Mouse (Mus musculus) right cerebral cortex, postnatal 36 days (tissue): Measurements from ENCODE around the gene Gstm3.
"Not testable (repeated sequence)": the region's sequence is repeated elsewhere in the genome, so short reads cannot be mapped to it uniquely, and the experiment has no call there.

Source experiments
- DNase-seq, 2 experiments: peaks; one replicate each; pipeline ENCODE4 v3.0.0; 2022; ENCODE audit warnings: low spot score in 2 of 2, mixed read lengths in 1 of 2

The Gstm3 gene

DNA sequence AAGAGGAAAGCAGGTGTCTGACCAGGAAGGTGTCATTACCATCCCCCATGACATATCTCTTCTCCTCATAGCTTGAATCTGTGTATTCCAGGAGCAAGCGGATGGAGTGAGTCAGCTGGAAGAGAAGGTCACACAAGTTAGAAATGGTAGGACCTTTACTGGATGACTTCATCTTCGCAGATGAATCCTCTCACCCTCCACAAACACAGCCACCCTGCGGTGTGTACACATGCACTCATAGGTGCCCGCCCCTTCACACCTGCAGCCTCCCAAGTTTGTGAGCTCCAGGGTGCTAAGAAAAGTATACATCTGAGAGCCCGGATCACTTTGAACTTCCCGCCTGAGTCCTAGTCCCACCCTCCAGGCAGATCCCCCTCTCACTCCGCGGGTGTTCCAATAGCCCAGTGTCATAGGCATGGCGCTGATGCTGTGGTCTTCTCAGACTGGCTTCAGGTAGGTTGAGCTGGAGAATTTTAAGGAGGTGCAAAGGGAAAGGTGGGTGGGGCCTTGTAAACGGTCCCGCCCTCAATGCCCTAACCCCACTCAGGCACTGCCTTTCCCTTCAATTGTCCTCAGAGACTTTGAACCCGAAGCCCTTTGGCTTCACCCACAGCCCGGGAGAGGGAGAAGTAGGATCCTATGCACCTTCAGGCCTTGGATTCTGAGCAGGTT lies at the start of gene Gstm3:
Gene Gstm3 (minus strand): TSS at position 560 of the 672 bp plus-strand sequence.
- DNase-seq: no peak

DNA sequence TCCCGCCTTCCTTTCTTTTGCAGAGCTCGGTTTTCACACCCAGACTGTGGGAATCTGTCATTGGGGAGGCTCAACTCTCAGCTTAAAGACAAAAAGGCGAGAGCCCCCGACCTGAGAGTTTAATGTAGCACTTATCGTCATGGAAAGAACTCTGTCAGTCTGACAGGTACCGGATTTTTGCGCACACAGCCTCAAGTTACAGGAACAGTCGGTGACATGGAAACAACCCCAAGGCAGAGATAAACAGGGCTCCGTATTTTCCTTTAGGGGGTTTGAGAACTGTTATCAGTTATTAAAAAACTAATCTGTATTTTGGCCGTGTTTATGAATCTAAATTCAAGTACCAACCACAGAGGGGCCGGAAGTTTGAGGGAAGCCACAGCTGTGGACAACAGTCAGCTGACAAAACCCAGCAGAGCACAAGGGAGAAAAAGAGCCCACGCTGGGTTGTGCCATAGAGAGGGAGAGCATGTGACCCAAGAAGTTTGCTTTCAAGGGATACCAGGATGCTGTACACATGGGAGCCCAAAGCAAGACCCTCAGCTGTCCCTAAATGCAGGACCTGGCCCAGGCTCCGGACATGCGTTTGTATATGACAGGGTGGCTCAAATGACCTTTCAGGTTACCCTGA lies 49.2 kb upstream of the Gstm3 start:
- no peak for DNase-seq

DNA sequence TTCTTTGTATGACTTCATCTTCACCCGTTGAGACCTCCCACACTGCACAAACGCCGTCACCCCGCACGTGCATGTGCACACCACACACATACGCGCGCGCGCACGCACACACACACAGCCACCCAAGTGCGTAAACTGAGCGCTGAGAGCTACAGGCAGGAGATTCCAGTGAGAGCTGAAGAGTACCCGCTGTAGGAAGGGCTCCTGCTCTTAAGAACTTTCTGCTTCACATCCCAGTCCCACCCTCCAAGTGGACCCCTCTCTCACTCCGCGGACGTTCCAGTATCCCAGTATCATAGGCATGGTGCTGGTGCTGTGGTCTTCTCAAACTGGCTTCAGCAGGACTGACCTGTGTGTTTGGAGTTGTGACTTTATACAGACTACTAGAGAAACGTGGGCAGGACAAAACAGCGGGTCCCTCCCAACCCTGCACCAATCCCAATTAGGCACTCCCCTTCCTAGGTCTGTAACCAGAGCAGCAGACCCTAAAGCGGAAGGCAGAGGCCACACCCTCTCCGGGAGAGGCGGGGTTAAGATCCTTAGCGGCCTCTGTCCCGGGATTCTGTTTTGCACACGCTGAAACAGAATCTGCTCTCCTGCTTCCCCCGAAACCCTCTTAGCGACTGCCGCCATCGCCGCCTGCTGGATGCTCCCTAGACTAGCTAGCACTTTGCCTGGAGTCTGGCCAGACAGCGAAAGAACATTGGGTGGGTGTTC lies 48.5 kb upstream of the Gstm3 start, which contains the start of gene Gstm1:
Gene Gstm1 (minus strand): TSS at position 501 of the 717 bp plus-strand sequence.
- DNase-seq: peak; percentile 87 to 90

DNA sequence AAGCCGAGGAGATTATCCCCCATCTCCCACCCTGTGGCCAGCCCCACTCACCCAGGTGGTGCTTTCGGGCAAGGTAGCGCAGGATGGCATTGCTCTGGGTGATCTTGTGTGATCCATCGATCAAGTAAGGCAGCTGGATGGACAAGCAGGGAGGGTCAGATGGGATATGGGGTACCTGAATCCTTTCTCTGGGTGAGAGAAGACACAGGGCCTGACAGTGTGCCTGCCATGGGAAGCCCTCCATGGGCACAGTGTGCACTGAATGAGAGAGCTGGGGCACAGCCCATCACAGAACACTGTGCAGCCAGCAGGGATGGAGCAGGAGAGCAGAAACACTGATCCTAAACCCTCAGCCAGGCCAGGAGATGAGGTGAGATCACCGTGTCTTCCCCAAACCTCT lies 47.4 kb upstream of the Gstm3 start:
- DNase-seq: not testable (repeated sequence)

DNA sequence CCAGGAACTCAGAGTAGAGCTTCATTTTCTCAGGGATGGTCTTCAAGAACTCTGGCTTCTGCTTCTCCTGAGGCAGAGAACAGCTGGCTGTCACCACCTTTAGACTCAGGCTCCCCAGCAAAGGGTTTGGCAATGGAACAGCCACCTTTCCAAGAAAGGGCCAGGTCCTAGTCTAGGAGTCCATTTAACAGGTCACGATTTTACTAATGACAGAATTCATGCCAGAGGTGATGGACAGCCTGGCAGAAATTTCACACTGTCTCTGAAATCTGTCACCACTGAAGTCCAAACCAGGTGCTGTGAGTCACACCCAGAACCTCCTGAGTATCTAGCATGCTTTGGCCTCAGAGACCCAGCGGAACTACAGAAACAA lies 45.9 kb upstream of the Gstm3 start:
- no peak for DNase-seq

DNA sequence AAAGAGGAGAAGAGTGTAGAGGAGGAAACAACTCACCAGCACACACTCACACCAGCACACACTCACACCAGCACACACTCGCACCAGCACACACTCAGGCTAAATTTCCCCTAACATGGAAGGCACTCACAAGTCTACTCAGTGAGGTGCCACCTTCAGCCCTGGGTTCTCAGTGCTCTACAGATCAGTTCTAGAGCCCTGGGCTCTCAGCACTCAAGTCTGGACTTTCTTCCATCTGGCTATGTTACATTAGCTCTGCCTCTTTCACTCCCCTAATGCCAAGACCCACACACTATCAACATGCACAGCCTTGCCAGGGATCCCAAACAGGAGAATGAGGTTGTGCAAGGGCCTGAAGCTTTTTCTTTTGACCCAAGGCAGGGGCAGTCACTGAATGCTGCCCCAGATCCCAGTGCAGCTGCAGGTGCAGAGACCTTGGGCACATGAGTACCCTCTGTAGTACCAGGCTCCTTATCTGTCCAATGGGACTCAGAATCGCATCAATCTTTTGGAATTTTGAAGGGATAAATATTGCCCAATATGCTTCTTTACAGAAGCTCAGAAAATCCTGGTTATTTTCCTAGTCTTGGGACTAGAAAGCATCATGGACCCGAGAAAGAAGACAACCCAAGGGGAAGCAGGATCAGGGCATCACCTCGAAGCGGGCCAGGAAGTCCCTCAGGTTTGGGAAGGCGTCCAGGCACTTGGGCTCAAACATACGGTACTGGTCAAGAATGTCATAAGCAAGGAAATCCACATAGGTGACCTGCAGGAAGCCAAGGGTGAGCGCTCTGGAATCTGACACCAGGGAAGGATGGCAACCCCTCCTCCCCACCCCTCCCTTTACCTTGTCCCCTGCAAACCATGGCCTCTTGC lies 45.3 kb upstream of the Gstm3 start:
- DNase-seq: no peak

DNA sequence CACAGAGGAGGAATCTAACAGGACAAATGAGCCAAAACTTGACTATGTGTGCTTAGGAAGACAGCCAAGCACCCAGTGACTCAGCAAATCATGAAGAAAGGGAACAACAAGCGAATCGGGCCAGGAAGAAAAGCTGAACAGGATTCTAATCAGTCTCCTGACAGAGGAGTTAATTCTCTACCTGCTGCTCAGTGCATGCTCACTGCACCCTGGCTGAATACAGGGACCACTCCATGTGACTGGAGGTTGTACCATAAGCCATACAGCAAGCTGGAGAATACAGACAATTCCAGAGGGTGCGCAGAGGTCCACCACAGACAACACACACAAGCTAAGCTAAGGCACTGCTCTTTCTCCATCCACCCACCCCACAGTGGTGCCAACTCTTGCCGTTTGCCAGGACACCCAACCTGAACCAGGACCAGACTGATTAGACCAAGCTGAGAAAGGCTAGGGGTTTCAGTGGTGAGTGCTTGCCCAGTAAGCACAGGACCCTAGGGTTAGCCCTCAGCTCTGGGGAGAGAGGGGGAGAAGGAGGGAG lies 44.3 kb upstream of the Gstm3 start:
- DNase-seq: peak; percentile 55 to 61

DNA sequence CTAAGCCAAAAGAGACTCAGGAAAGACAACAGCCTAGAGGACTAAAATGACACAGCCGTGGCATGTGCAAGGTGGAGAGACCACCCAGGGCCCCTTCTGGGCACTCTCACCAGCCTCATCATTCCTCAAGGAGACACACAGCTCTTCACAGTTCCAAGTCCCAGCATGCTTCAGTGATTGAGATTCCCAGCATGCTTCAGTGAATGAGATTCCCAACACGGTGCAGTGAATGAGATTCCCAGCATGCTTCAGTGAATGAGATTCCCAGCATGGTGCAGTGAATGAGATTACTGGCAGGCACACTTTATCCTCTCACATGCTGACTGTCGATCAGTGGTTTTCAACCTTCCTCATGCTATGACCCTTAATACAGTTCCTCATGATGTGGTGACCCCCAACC lies 42.5 kb upstream of the Gstm3 start:
- DNase-seq: no peak

DNA sequence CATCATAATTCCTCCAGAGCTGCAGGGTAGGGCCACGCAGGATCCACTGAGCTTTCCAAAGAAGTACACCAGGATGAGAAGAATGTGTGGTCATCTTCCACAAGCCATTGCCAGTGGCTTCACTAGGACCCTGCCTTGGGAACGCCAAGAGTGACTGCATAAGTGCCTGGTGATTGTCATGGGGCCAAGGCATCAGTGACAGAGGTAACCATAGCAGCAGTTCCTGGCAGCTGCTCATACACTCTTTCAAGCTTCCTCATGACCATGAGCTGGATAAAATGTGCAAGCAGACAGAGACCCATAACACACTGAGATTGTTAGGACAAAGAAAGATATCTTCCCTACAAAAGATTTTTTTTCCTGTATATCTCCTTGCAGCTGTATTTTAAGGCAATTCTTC lies 41.2 kb upstream of the Gstm3 start:
- DNase-seq: no peak

DNA sequence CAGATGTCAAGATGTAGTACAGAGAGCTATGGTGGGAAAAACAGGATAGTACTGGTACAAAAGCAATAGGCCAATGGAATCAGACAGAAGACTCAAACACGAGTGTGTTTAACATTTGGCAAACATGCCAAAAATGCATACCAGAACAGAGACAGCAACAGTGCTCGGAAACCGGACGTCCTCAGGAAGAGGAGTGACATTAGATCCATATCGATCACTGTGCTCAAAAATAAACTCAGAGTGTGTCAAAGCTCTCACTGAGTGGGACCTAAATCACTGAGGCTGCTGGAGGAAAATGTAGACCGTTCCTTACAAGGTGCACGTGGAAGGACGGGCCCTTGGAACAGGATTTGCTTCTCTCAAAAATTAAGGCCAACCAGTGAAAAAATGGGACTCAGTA lies 32.9 kb upstream of the Gstm3 start:
- DNase-seq: no peak

DNA sequence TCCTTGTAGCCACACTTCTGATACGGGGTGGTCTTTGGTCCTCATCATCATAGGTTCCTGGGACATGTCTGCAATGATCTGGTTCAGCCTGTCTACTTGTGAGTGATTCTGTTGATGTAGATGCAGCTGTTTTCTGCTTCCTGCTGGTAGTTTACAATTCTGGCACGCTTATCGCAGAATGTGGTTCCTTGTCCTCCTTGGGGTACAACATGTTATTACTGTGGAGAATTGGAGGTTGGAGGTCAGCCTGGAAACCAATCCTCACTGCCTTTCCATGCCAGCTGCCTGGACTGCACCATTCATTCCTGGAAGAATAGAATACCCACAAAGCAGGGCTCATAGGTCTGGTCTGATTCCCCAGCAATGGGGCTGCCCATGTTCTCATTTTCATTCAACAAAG lies 30.4 kb upstream of the Gstm3 start:
- no peak for DNase-seq

DNA sequence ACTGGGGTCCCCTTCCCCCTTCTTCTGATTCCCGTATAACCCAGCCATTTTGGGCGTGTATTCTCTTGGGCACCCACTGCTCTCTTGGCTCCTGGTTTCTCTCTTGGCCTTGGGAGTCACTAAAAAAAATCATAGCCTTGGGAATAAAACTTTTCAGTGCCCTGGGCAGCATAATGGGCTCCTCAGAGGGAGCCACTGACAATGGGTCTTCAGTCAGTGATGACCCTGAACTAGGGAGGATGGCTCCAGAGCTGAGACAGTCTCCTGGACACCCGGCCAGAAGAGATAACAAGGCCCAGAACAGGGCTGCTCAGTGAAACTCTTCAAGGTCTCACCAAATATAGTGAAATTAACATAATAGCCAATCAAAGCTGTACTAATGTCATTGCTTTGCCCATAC lies 29.5 kb upstream of the Gstm3 start:
- no peak for DNase-seq

DNA sequence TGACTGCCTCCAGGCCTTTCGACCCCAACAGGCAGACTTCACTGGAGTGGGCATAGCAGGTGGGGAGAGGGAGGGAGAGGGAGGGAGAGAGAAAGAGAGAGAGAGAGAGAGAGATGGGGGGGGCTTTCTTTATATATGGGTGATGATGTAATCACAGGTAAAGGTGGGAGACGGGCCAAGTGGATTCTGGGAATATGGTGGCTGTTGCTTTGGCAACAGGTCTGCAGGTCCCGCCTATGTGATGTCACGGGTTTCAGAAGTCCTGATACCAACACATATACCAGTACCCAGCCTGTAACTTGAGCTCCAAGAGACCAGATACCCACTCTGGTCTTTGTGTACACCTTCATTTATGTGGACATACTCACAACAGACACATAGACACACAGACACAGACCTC lies 27.5 kb upstream of the Gstm3 start:
- DNase-seq: no peak

DNA sequence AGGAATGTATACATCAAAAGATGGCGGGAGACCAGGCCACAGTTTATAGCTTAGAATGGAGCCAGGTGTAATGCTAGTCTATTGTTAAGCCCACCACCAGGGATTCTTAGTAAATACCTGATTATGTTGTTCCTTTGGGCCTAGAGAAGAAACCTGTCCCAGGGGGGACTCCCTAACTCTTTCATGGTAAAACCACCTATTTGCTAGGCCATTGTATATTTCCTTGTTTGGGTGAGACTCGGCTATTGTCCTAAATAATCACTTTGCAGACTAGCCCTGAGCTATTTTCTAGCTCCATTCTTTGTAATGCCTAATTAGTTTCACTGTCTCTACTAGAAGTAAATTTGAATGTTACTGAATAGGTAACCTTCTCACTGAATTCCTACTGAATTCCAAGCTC lies 26.9 kb upstream of the Gstm3 start:
- not testable (repeated sequence) for DNase-seq

DNA sequence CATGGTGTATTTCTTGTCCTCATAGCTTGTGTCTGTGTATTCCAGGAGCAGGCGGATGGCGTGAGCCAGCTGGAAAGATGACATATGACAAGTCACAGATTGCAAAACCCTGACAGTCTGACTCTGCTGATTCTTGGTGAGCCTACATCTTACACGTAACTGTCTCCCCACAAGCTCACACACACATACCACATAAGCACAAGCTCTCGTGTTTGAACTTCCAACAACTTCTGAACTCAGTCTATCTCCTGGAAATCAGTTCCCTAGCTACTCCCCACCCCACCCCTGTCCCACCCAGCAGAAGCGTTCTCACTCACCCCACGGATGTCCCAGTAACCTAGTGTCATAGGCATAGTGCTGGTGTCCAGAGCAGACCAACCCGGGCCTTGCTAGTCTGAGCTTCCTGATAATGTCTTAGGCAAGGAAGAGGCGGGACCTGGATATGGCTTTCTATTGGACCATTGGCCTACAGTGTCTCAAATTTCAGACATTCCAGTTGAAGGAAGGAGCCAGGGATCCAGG lies 17.0 kb upstream of the Gstm3 start, which contains the start of gene Gstm2:
Gene Gstm2 (minus strand): TSS at position 413 of the 522 bp plus-strand sequence.
- no peak for DNase-seq

DNA sequence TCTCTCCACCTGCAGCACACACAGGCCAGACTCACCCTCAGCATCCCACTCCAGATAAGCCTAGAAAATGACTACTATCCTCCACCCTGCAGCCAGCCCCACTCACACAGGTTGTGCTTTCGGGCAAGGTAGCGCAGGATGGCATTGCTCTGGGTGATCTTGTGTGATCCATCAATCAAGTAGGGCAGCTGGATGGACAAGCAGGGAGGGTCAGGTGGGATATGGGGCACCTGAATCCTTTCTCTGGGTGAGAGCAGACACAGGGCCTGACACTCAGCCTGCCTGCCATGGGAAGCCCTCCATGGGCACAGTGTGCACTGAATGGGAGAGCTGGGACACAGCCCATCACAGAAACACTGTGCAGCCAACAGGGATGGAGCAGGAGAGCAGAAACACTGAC lies 16.1 kb upstream of the Gstm3 start:
- not testable (repeated sequence) for DNase-seq

DNA sequence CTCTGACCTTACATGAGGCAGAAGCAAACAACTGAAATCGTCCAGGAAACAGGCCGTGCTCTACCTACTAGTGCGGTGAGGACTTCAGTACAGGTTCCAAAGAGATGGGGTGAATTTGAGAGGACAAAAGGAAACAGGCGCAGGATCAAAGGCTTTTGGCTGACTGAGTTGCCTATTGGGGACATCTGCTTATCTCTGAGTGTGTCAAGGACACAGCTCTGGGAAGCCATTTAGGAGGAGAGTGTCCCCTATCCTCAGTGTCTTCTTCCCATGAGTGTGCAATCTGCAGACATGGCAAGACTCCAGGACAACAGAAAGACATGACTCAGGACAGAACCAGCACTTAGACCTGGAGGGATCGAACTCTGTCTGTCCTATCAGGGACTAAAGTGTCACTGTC lies 15.4 kb upstream of the Gstm3 start:
- DNase-seq: no peak

DNA sequence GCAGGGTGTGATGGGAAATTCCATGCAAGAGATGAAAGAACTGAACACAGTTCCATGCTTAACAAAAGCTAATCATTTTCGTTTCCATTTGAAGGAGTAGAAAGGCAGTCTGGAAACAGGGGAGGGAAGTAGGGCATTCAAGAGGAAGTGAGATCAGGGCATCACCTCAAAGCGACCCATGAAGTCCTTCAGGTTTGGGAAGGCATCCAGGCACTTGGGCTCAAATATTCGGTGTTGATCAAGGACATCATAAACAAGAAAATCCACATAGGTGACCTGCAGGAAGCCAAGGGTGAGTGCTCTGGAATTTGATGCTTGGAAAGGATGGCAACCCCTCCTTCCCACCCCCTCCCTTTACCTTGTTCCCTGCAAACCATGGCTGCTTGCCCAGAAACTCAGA lies 14.7 kb upstream of the Gstm3 start:
- no peak for DNase-seq

DNA sequence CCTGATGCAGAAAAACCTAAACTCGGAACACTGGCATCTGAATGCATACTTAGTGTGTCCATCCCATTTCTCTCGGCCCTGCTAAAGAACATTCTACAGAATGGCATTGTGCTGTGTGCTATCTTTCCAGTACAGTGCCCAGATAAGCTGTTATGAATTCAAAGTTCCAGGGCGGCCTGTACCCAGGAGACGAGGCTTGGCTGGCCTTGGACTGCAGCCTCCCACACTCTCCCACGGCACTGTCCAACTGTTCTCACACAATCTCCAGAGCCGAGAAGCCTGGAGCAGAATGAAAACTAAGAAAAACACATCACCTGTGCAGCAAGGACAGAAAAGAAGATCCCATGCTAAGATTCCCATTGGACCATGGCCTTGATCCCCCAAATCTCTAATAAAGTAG lies 13.6 kb upstream of the Gstm3 start:
- DNase-seq: peak in 1 of 2 experiments; percentile 20

DNA sequence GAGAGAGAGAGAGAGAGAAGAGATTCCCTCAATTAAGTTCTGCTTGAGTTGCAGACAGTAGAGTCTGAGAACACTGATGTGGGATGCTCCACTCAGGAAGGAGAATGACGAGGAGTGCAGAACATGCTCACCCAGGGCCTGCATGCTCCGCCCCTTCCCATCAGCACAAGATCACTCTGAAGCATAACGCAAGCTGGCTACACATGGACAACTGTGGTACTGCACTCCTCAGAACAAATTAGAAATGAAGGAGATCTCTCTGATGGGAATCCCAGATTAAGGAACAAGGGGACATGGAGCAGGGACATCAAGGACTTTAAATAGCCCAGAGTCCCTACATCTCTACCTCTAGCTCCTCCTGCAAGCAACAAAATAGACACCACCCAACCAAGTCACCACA lies 12.2 kb upstream of the Gstm3 start:
- DNase-seq: no peak

DNA sequence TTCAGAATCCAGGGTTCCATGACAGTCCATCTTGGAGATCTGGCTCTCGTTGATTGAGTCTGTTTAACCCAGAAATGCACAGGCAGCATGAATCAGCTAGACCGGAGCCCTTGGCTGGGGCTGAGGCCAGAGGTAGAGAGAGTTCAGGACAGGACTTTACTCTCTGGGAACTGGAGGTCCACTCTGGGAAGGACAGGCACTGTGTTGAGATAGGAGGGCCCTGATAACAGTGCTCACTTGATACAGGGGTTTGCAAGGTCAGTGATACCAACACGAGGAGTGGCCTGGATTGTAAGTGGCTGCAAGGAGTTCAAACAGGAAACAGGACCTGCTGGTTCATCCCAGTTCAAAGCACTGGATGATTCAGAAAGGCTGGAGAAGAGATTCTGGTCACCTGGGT lies 8.6 kb upstream of the Gstm3 start:
- no peak for DNase-seq
